Mouse (Mus musculus): ENCODE results near the gene Auts2.

The Auts2 gene

GRCm38 (mm10) chr5:132255579-132255978 is 287.6 kb downstream of the Auts2 start:
- no peak for DNase-seq (ENCODE audit: low read depth)

- no peak for DNase-seq (ENCODE audit: low read depth)
Observed at GRCm38 (mm10) chr5:132249523-132249922, 293.6 kb downstream of the Auts2 start.

- DNase-seq (ENCODE audit: low read depth), result no peak
Observed at GRCm38 (mm10) chr5:132248069-132248468, 295.1 kb downstream of the Auts2 start.

GRCm38 (mm10) chr5:132235460-132235859 is 307.7 kb downstream of the Auts2 start:
- no peak for DNase-seq (ENCODE audit: low read depth)

GRCm38 (mm10) chr5:132234471-132234870 is 308.7 kb downstream of the Auts2 start:
- no peak for DNase-seq (ENCODE audit: low read depth)

- DNase-seq (ENCODE audit: low read depth), result no peak
Observed at GRCm38 (mm10) chr5:132231280-132232047, 311.7 kb downstream of the Auts2 start.

GRCm38 (mm10) chr5:132229644-132230357 is 313.3 kb downstream of the Auts2 start:
- no peak for DNase-seq (ENCODE audit: low read depth)

- DNase-seq (ENCODE audit: low read depth), result no peak
Observed at GRCm38 (mm10) chr5:132229023-132229422, 314.1 kb downstream of the Auts2 start.

- DNase-seq (ENCODE audit: low read depth), result no peak
Observed at GRCm38 (mm10) chr5:132220376-132220930, 322.7 kb downstream of the Auts2 start.

GRCm38 (mm10) chr5:132216143-132216542 is 327.0 kb downstream of the Auts2 start:
- DNase-seq (ENCODE audit: low read depth), result no peak

GRCm38 (mm10) chr5:132212446-132212845 is 330.7 kb downstream of the Auts2 start:
- DNase-seq (ENCODE audit: low read depth), result no peak

- no peak for DNase-seq (ENCODE audit: low read depth)
Observed at GRCm38 (mm10) chr5:132209694-132210093, 333.4 kb downstream of the Auts2 start.

GRCm38 (mm10) chr5:132206220-132206619 is 336.9 kb downstream of the Auts2 start:
- DNase-seq (ENCODE audit: low read depth), result no peak

- no peak for DNase-seq (ENCODE audit: low read depth)
Observed at GRCm38 (mm10) chr5:132203846-132204245, 339.3 kb downstream of the Auts2 start.

GRCm38 (mm10) chr5:132201077-132201645 is 342.0 kb downstream of the Auts2 start:
- no peak for DNase-seq (ENCODE audit: low read depth)

- DNase-seq (ENCODE audit: low read depth), result no peak
Observed at GRCm38 (mm10) chr5:132200595-132200994, 342.5 kb downstream of the Auts2 start.

GRCm38 (mm10) chr5:132195048-132195533 is 348.1 kb downstream of the Auts2 start:
- no peak for DNase-seq (ENCODE audit: low read depth)

GRCm38 (mm10) chr5:132190190-132190589 is 353.0 kb downstream of the Auts2 start:
- DNase-seq (ENCODE audit: low read depth), result no peak

- DNase-seq (ENCODE audit: low read depth), result no peak
Observed at GRCm38 (mm10) chr5:132186659-132187058, 356.5 kb downstream of the Auts2 start.

- no peak for DNase-seq (ENCODE audit: low read depth)
Observed at GRCm38 (mm10) chr5:132186221-132186620, 356.9 kb downstream of the Auts2 start.

GRCm38 (mm10) chr5:132184395-132185095 is 358.6 kb downstream of the Auts2 start:
- DNase-seq (ENCODE audit: low read depth), result no peak

GRCm38 (mm10) chr5:132182077-132182476 is 361.1 kb downstream of the Auts2 start:
- DNase-seq (ENCODE audit: low read depth), result no peak

Measured in c-Kit-positive CD71-positive TER-119-negative erythroid progenitor cells, embryonic 14.5 days (primary cell).